Mouse (Mus musculus): ENCODE results near the gene Zpld1.

Zpld1 gene

GRCm38 (mm10) chr16:55297886-55298285, at the start of gene Zpld1:
Zpld1 (minus strand) TSS chr16:55297986.
- no peak for DNase-seq (ENCODE audit: low spot score)

GRCm38 (mm10) chr16:55345644-55346043, 47.9 kb upstream of the Zpld1 start:
- DNase-seq (ENCODE audit: low spot score): no peak

DNA sequence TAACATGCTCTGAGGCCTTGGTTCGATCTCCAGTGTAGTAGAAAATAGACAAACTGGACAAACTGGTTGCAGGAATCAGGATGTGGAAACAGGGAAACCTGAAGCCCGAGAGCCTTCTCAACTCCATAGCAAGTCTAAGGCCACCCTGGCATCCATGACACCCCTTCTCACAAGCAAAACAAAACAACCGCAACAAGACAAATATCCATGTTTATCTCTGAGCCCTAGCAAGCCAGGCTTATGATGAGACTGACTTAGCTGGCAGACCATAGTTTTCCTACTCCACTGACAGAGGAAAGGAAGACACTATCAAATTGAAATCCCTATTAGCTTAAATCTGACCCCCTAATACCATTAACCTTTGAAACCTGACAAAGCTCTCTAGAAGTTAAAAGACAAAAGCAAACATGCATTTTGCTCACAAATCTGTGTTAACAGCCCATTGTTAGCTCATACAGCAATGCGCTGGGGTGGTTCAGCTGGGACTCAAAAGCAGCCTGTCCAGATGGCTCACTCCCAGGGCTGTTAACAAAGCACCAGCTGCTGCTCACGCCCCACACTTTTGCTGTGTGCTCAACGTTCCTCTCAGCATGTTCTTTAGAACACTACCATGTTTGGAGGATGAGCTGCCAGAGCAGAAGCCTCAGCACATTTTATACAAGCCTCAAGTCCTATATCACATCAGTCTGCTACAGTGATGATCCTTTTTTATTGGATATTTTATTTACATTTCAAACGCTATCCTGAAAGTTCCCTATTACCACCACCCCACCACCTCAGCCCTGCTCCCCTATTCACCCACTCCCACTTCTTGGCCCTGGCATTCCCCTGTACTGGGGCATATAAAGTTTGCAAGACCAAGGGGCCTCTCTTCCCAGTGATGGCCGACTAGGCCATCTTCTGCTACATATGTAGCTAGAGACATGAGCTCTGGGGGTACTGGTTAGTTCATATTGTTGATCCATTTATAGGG, 24.0 kb upstream of the Zpld1 start:
- peak; percentile 68 for DNase-seq (ENCODE audit: low spot score)

GRCm38 (mm10) chr16:55316996-55317395, 19.2 kb upstream of the Zpld1 start:
- no peak for DNase-seq (ENCODE audit: low spot score)

- no peak for DNase-seq (ENCODE audit: low spot score)
Observed at GRCm38 (mm10) chr16:55312106-55312505, 14.3 kb upstream of the Zpld1 start.

GRCm38 (mm10) chr16:55282696-55283095, 15.1 kb downstream of the Zpld1 start:
- no peak for DNase-seq (ENCODE audit: low spot score)

DNA sequence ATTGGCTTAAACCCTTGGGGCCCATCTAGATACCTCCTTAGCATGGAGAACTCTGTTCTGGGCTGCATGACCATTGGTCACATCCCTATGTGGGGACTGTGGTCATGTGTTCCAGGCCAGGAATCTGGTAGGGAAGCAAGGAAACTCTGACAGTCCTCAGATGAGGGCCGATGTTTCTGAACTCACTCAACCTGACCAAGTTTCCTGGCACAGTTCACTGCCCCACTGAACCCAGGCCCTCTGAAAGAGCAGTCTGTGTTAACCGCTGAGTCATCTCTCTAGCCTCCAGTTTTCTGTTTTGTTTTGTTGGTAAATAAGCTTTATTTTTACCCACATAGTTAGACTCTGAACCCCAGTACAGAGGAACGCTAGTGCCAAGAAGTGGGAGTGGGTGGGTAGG, 20.3 kb downstream of the Zpld1 start:
- no peak for DNase-seq (ENCODE audit: low spot score)

DNA sequence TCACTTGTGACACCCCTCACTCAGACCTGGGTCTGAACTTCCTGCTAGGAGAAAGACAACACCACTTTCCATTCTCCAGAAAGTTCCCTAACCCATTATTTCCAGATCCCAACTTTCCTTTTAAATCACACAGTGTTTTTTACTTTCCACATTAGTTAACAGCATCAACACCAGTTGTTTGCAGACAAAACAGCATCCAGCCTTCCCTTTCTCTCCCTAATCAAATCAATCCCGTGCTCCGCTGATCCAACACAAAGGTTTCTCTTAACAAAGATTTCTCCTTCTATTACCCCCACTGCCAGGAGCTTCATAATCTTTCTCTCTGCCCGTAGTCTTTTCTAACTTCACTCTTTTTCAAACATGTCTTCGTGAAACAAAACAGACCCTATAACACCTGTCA, 32.5 kb downstream of the Zpld1 start:
- no peak for DNase-seq (ENCODE audit: low spot score)

GRCm38 (mm10) chr16:55260862-55261574, 36.8 kb downstream of the Zpld1 start:
- DNase-seq (ENCODE audit: low spot score): peak; percentile 47

DNA sequence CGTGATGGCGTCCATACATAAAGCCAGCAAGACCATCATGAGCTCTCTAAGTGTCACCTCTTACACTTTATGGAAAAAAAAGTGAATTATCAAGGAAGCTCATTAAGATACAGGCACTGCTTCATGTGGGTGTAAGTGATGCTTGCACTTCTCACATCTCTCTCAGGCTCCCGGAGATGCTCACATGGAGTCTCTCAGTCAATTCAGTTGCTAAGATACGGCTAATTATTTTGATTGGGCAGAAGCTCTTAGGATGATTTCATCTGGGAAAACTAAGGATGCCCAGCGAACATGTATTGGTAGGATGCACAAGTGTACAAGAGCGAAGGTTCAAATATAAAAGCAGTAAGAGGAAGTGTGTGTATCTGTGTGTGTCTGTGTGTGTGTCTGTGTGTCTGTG, 38.1 kb downstream of the Zpld1 start:
- DNase-seq (ENCODE audit: low spot score): no peak

DNA sequence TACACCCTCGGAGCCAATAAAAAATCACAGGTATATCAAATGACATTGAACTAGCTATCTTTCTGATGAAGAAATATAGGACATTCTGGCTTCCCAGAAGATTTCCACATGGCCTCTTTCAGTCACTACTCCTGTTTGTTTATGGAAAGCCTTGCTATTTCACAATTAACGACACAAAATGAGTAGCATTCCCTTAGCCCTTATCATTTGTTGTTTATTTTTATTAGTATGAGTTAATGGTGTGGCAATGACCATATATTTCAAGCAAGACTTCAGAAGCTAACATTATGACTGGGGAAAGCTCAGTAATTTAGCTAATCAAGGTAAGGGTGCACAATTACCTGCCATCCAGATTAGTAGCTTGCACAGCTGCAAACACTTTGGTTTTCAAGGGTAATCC, 56.8 kb downstream of the Zpld1 start:
- DNase-seq (ENCODE audit: low spot score): no peak

DNA sequence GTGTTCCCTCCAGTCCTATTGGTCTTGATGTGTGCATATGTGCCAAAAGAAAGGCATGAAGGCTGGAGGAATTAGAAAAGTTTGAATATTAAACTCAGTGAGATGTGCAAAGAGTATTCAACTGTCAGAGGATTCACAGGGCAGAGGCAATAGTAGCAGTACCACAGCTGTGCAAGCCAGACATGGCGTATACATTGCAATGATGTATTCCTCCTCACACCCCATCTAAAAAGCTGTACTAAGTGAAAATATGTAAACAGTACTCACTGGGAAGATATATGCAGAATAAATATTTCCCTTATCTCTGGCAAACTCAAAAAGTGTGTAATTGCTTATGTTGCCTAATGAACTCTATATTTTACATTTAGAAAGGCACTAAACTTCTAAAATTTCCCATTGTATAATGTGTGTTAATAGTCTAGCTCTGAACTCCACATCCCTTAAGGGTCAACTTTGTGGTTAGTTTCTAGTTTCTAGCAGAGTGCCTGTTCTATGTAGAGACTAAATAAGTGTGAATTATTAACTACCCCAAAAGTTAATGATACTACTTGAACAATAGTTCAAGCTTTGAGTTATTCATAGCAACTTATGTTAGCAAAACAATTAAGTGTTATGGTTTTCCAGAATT, 68.7 kb downstream of the Zpld1 start:
- no peak for DNase-seq (ENCODE audit: low spot score)

GRCm38 (mm10) chr16:55203945-55204344, 93.8 kb downstream of the Zpld1 start:
- no peak for DNase-seq (ENCODE audit: low spot score)

- DNase-seq (ENCODE audit: low spot score): no peak
Observed at GRCm38 (mm10) chr16:55190397-55190796, 107.4 kb downstream of the Zpld1 start.

DNA sequence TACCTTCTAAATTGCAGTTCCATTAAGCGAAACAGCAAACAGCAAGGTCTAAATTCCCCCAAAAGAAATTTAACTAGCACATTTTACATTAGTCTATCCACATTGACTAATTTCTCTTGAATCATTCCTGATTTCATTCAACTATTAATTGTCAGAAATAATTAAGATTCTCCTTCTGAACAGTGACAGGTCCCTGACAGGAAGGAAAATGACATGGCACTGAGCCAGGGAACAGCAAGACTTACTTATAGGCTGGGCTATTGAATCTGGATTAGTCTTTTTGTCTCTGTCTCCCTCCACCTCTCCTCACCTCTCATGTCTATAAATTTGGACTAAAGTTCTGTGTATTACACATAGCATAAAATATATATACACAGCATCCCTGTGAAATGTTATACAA, 112.4 kb downstream of the Zpld1 start:
- no peak for DNase-seq (ENCODE audit: low spot score)
